Mouse (Mus musculus) thymus, adult 2 months (tissue): ENCODE results near the gene Fgfr2.

Experiments used
- CTCF ChIP-seq: fragments of 200-500 bp; IDR thresholded peaks from 2 replicates; pipeline ENCODE4 v1.5.1; 2012; ENCODE audit warnings: mild to moderate bottlenecking, control low read depth, low read length, moderate library complexity, borderline replicate concordance; ENCODE audit not compliant: control insufficient read depth, poor library complexity, insufficient read depth; ENCODE audit errors: extremely low read depth
- POLR2A ChIP-seq: fragments of 200-500 bp; IDR thresholded peaks from 2 replicates; pipeline ENCODE4 v1.6.1; 2012; ENCODE audit warnings: mild to moderate bottlenecking, low read length, control low read depth, moderate library complexity; ENCODE audit not compliant: control insufficient read depth, poor library complexity, insufficient read depth; ENCODE audit errors: extremely low read depth

DNA sequence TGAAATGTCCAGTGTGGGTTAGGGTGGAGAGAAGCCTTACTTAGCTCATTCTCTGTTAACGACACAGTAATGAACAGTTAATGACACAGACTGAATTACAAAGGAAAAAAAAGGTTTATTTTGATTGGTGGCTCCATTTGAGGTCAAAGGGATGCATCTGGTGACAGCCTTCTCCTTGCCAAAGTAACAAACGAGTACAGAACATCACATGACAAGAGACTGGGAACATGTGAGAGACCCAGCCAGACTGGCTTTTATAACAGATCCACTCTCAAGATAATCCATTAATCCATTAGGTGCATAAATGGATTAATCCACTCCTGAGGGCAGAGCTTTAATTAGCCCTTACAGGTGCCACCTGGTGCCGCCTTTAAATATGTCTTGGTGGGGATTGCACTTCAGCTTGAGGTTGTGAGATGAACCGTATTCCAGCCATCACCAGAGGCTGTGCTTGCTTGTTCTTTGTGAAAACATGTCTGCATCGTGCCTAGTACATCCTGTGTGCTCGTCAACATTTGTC lies 2470.1 kb downstream of the Fgfr2 start:
- TF ChIP-seq CTCF: no peak
- no peak for TF ChIP-seq POLR2A
